Mouse (Mus musculus) splenic B cell, adult 2 months (primary cell): Measurements from ENCODE around the gene Ssc5d.

ENCODE experiments used
- DNase-seq: peaks from one replicate; pipeline ENCODE4 v3.0.0-alpha.2; 2011; ENCODE audit warnings: low read depth, low spot score
- H3K27me3 ChIP-seq: 2 replicates; pipeline ENCODE4 v1.6.1; 2012; ENCODE audit warnings: mild to moderate bottlenecking, low read length, moderate library complexity, mixed read lengths; ENCODE audit not compliant: control insufficient read depth, poor library complexity, insufficient read depth, severe bottlenecking
- H3K36me3 ChIP-seq: 2 replicates; pipeline ENCODE4 v1.6.1; 2012; ENCODE audit warnings: mild to moderate bottlenecking, low read length, moderate library complexity, mixed read lengths; ENCODE audit not compliant: control insufficient read depth, poor library complexity, insufficient read depth, severe bottlenecking

Gene Ssc5d

DNA sequence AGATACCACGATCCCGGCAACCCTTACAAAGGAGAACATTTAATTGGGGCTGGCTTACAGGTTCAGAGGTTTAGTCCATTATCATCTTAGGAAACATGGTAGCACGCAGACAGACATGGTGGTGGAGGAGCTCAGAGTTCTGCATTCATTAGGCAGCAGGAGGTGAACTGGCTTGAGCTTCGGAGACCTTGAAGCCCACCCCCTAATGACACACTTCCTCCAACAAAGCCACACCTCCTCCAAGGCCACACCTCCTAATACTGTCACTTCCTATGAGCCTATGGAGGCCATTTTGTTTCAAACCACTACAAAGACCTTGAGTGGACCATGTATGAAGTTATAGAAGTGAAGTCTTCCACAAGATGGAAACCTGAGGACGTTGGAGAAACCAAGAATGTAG lies 13.3 kb upstream of the Ssc5d start:
- Histone ChIP-seq H3K27me3 (no peaks in the 10 kb centered on the region), H3K36me3 (no peaks in the 10 kb centered on the region)
- DNase-seq: no peak

DNA sequence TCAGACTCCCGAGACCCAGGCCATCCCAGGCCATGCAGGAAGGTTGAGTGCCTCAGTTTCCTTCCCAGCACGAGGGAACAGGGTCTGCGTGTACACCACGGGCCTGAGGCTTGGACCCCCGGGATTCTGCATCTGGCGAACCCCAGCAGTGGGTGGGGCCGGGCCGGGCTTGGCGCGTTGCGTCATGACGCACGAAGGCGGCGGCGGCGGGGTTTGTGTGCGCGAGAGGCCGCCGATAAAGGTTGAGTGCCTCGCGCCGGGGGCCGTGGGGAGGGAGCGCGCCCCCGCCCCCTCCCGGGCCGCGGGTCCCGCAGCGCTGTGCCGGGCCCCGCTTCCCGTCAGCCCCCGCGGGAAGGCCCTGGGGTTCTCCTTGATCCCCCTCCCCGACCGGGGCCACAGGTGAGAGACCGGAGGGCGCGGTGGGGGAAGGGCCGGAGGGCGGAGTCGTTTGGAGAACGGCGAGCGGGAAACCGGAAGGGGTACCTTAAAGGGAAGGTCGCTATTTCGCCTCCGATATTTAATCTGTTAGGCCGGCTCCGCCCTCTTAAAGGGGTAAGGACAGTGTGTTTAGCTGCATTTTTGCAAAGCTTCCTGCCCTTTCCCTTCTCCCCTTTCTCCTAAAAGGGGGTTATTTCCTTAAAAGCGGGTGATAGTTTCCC lies 10.4 kb upstream of the Ssc5d start, which contains the start of gene Zfp628:
TSS of gene Zfp628 (plus strand) at position 211 of the 659 bp plus-strand sequence.
- H3K36me3 ChIP-seq: peaks cover 3% of the 10 kb centered on the region
- DNase-seq: peak; percentile 95

DNA sequence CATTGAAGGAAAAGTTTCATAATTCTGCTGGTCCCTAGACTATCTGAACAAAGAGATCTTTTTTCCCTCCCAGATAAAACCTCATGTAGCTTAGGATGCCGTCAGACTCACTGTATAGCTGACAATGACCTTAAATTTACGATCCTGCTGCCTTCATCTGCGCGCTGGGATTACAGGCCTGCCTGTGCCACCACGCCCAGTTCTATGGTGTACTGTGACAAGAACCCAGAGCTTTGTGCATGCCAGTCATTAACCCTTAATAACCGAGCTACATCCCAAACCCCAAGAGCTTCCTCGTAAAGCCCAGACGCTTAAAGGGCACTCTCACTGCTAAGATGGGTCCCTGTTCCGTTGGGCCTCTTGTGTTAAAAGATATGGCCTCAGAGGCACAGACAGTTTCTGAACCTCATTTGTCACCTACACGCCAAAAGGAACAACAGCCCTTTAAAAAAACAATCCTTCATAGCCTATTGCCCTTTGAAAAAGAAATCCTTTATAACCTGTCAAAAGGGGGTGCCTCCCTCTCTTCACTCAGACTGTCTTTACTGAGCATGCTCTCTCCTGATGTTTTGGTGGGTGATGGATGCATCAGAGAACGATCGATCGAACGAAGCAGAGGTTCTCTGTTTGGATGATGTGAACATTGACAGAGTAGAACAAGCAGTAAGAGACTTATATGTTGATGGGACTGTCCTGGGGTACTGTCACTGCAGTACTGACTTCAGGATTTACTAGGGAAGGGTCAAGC lies 9.7 kb upstream of the Ssc5d start:
- Histone ChIP-seq H3K27me3 (no peaks in the 10 kb centered on the region), H3K36me3 (peaks cover 3% of the 10 kb centered on the region)
- DNase-seq: no peak

More for the DNA sequence above, 10.4 kb upstream of the Ssc5d start, which contains the start of gene Zfp628:
- no peaks in the 10 kb centered on the region for H3K27me3 ChIP-seq

DNA sequence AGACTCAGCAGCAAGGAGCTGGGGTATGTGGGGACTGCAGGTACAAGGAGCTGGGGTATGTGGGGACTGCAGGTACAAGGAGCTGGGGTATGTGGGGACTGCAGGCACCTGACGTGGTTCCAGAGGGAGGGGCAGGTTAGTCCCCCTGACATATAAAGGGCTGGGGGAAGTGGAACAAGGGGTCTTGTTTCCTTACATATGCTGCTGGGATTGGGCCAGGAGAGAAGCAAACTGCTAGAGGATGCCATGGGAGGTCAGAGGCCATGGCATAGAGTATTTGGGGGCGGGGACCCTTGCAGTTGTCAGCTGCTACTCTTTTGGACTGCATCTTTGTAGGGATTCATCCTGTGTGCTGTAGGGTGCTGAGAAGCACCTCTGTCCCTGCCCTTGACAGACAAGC lies 8.1 kb upstream of the Ssc5d start:
- H3K27me3 ChIP-seq: no peaks in the 10 kb centered on the region
- DNase-seq: no peak
- peaks cover 3% of the 10 kb centered on the region for H3K36me3 ChIP-seq

- Histone ChIP-seq H3K27me3 (no peaks in the 10 kb centered on the region), H3K36me3 (peaks cover 3% of the 10 kb centered on the region)
- no peak for DNase-seq
Measured at GRCm38 (mm10) chr7:4918681-4919080, 6.9 kb upstream of the Ssc5d start.

DNA sequence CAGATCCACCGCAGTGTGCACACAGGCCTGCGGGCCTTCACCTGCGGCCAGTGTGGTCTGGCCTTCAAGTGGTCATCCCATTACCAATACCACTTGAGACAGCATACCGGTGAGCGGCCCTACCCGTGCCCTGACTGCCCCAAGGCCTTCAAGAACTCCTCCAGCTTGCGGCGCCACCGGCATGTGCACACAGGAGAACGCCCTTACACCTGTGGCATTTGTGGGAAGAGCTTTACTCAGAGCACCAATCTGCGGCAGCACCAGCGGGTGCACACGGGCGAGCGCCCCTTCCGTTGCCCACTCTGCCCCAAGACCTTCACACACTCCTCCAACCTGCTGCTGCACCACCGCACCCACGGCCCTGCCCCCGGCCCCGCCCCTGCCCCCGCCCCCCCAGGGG lies 6.5 kb upstream of the Ssc5d start:
- H3K27me3 ChIP-seq: no peaks in the 10 kb centered on the region
- no peak for DNase-seq
- H3K36me3 ChIP-seq: peaks cover 3% of the 10 kb centered on the region

- H3K36me3 ChIP-seq: peaks cover 3% of the 10 kb centered on the region
Measured at GRCm38 (mm10) chr7:4919971-4920370, 5.6 kb upstream of the Ssc5d start.

DNA sequence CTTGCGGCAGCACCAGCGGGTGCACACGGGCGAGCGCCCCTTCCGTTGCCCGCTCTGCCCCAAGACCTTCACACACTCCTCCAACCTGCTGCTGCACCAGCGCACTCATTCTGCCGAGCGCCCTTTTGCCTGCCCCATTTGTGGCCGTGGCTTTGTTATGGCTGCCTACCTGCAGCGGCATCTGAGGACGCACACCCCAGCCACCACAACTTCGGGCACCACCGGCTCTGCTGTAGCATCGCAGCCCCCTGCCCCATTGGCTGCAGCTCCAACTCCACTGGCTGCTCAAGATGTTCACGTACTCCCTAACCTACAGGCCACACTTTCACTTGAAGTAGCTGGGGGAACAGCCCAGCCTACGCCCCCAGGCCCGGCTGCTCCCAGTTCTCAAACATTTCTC lies 5.1 kb upstream of the Ssc5d start:
- no peaks in the 10 kb centered on the region for H3K27me3 ChIP-seq
- H3K36me3 ChIP-seq: peaks cover 3% of the 10 kb centered on the region
- DNase-seq: no peak

More at GRCm38 (mm10) chr7:4919971-4920370, 5.6 kb upstream of the Ssc5d start:
- no peak for DNase-seq
- H3K27me3 ChIP-seq: no peaks in the 10 kb centered on the region

- peaks cover 3% of the 10 kb centered on the region for H3K36me3 ChIP-seq
- no peak for DNase-seq
Measured at GRCm38 (mm10) chr7:4920976-4921823, 4.4 kb upstream of the Ssc5d start.

DNA sequence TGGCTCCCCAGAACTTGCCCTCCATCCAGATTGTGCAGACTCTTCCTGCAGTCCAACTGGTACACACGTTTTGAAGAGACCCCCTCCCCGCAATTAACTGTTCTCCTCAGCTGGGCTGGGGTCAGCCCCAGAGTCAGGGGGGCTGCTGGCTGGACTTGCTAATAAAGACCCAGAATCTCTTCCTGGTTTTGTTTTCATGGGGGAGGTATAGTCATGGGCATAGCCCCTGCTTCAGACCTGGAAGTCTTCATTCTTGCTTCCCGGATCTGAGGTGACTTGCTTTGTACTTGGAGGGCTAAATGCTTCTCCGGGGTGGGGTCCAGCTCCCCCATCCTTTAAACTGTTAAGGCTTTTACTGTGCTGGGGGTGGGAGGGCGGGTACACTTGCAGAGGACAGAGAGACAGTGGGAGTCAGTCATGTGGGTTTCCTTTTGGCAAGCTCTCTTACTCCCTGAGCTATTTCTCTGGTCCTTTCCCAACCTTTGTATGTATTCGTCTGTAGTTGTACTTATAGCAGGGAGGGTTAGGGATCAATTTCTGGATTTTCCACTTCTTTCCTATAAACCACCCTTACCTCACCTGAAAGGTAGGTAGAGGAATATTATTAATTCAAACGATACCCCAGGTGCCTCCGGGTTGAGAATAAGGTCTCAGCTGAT lies 3.6 kb upstream of the Ssc5d start, which contains the start of gene Nat14:
TSS of gene Nat14 (plus strand) at position 205 of the 659 bp plus-strand sequence.
- peaks cover 3% of the 10 kb centered on the region for H3K36me3 ChIP-seq

More at GRCm38 (mm10) chr7:4920976-4921823, 4.4 kb upstream of the Ssc5d start:
- H3K27me3 ChIP-seq: no peaks in the 10 kb centered on the region

GRCm38 (mm10) chr7:4922508-4922907 lies 3.1 kb upstream of the Ssc5d start:
- H3K36me3 ChIP-seq: peaks cover 3% of the 10 kb centered on the region
- DNase-seq: peak; percentile 58

More for the DNA sequence above, 3.6 kb upstream of the Ssc5d start, which contains the start of gene Nat14:
- H3K27me3 ChIP-seq: no peaks in the 10 kb centered on the region
- DNase-seq: no peak

DNA sequence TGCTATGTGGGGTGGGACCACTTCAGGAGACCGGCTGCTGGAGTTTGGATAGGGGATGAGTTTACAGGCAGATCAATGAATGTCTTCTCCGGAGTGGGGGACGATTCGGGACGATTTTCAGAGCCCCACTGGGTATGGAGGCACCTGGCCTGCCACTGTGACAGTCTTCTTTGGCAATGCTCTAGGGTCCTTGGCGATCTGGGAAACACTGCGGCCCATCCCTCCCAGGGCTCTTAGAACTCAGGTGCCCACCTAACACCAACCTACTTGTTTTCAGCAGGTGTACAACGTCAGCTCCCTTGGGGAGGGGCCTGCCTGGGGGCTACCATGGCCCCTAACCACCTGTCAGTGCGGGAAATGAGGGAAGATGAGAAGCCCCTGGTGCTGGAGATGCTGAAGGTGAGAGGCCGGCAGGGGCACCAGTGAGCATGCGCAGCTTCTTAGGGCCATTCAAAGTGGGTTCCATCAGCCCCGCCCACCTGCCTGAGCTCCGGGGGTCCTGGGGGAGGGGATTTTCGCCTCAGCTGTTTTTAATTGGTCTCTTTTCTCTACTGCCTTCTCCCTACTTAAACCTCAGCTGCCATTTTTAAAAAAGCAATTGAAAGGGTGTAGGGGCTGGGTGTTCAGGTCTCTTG lies 2.5 kb upstream of the Ssc5d start:
- H3K36me3 ChIP-seq: peaks cover 3% of the 10 kb centered on the region
- DNase-seq: peak; percentile 49
- H3K27me3 ChIP-seq: no peaks in the 10 kb centered on the region

More at GRCm38 (mm10) chr7:4922508-4922907, 3.1 kb upstream of the Ssc5d start:
- H3K27me3 ChIP-seq: no peaks in the 10 kb centered on the region

- H3K27me3 ChIP-seq: no peaks in the 10 kb centered on the region
- DNase-seq: peak; percentile 51
- H3K36me3 ChIP-seq: peaks cover 3% of the 10 kb centered on the region
Measured at GRCm38 (mm10) chr7:4923586-4924364, 1.8 kb upstream of the Ssc5d start.
